Mouse (Mus musculus): ENCODE data around the gene Slc12a1. TPM values are rescaled to one million over a fixed set of nuclear protein-coding genes. Genes with fewer than 3 reads are reported as not detected.

Gene Slc12a1
- polyA plus RNA-seq, 1 experiment from 2014 or later, result not detected

DNA sequence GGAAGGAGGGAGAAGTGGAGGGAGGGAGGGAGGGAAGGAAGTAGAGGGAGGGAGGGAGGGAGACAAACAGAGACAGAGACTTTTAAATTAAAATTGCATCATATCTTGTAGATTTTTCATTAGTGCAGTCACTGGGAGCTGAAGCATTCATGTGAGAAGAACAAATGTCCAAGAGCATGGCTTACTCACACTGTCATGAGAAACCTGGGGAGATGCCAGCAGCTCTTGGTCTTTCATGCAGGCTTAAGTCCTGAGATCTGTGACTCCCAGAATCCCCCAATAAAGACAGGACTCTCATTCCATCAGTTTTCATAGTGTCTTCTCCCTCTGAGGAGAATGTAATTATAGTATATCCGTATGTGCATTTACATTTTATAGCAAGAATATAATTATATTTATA lies 66.3 kb downstream of the Slc12a1 start:
- 86% methylated on average over 1 of the region's 1 CpGs for WGBS
- H3K4me1 ChIP-seq, result no peaks in the 10 kb centered on the region
- H3K9me3 ChIP-seq (replicated peaks), result no peaks in the 10 kb centered on the region
- no peak overlapping the region for H3K27ac ChIP-seq (replicated peaks)
- no peaks in the 10 kb centered on the region for H3K36me3 ChIP-seq
- H3K4me3 ChIP-seq, result no peak overlapping the region
- H3K27me3 ChIP-seq (ENCODE audit: low read depth, poor library complexity, severe bottlenecking), result no peaks in the 10 kb centered on the region
- no peak for DNase-seq (ENCODE audit: low spot score)

DNA sequence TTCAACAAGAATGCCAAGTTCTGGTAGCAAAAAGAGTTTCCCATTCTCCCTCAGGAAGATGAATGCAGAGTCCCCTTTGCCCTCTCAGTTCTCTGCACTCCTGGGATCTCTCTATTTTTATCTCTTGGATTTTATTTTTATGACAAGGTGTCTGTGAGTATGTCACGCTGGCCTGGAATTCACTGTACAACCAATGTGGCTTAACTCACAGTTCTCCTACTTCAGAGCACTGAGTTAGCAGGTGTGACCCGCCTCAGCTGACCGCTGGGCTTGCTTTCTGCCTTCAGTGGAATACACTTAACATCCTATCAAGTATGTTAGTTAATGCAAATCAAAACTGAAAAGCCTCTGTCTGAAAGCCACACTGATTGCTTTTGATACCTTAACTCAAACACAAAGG lies 67.0 kb downstream of the Slc12a1 start:
- no peaks in the 10 kb centered on the region for H3K27me3 ChIP-seq (ENCODE audit: low read depth, poor library complexity, severe bottlenecking)
- H3K4me3 ChIP-seq, result no peak overlapping the region
- no peaks in the 10 kb centered on the region for H3K9me3 ChIP-seq (replicated peaks)
- DNase-seq (ENCODE audit: low spot score), result no peak
- H3K27ac ChIP-seq (replicated peaks), result no peak overlapping the region
- H3K4me1 ChIP-seq, result no peaks in the 10 kb centered on the region
- WGBS, result 95% methylated on average over 3 of the region's 3 CpGs
- H3K36me3 ChIP-seq, result no peaks in the 10 kb centered on the region

DNA sequence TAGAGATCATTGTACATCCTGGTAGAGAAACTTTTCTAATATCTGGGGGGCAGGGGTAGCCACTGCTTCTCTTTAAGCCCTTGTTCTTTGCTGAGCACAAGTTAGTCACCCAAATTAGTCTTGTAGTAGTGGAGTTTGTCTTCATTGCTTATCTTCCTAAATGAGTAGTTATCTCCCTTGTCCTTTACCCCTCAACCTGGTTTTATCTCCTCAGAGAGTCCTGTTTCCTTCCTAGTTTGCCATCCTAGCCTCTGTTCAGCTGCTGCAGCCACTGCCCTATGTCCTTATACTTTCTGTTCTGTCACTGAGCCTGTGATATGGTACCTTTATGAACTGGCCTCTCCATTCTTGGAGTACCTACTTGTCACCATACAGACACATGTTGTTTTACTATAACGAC lies 69.4 kb downstream of the Slc12a1 start:
- Histone ChIP-seq H3K9me3 (replicated peaks) (no peaks in the 10 kb centered on the region), H3K4me3 (no peak overlapping the region), H3K27ac (replicated peaks) (no peak overlapping the region), H3K4me1 (no peaks in the 10 kb centered on the region), H3K36me3 (no peaks in the 10 kb centered on the region), H3K27me3 (ENCODE audit: low read depth, poor library complexity, severe bottlenecking) (no peaks in the 10 kb centered on the region)
- WGBS, result 78% methylated on average over 1 of the region's 1 CpGs
- no peak for DNase-seq (ENCODE audit: low spot score)

DNA sequence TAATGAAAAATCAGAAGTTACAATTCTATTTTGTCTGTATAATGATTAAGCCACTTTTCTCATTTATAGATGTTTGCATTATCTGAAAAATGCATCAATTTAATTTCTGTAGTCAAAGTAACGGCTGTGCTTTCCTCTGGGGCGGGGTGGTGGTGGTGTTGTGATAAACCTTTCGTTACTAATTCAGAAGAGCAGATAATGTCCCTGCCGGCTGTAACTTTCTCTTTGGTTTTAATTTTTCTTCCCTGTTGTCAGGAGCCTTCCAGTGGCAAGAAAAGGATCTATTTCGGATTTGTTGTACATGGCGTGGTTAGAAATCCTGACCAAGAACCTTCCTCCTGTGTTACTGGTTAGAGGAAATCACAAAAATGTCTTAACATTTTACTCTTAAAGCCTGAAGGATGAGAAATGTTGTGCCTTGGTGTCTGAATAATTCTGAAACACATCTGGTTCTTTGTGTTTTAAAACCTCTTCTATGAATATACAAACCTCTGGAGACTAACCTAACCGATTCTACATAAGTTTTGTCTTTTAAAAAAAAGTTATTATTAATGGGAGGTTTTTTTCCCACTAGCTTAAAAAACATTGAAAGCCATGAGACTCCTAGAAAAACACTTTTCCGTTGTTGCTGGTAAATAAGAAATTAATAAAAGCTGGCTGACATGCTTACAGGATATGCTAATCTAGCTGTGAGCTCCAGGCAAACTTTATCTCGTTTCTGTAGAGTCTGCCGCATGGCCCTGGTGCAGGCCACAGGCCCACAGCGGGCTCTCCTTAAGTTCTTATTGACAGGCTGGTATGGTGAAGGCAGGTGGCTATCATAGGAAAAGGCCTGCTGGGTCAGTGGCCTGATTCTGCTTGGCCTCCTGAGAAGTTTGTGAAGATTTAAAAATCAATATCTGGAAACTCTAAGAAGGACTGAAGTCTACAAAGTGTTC lies 76.4 kb downstream of the Slc12a1 start:
- WGBS, result 89% methylated on average over 11 of the region's 11 CpGs
- no peaks in the 10 kb centered on the region for H3K4me1 ChIP-seq
- H3K27ac ChIP-seq (replicated peaks), result no peak overlapping the region
- H3K4me3 ChIP-seq, result no peak overlapping the region
- no peaks in the 10 kb centered on the region for H3K36me3 ChIP-seq
- no peaks in the 10 kb centered on the region for H3K9me3 ChIP-seq (replicated peaks)
- no peak for DNase-seq (ENCODE audit: low spot score)
- no peaks in the 10 kb centered on the region for H3K27me3 ChIP-seq (ENCODE audit: low read depth, poor library complexity, severe bottlenecking)

DNA sequence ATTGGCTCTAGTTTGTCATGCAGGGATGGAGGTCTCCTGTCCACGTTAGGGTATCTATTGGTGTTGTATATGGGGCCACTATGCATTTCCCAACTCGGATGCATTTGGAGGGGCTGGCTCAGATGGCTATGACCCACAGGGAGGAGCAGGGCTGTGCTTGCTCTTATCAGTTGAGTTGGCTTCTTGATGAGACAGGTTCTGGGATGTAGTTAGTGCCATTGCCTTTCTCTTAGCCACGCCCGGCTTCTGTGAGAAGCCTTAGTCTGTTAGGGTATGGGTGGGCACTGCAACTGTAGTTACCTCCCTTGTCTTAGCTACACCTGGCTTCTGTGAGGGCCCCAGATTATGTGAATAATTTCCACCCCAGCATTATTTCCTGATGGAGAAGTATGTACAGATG lies 79.9 kb downstream of the Slc12a1 start:
- 86% methylated on average over 4 of the region's 4 CpGs for WGBS

DNA sequence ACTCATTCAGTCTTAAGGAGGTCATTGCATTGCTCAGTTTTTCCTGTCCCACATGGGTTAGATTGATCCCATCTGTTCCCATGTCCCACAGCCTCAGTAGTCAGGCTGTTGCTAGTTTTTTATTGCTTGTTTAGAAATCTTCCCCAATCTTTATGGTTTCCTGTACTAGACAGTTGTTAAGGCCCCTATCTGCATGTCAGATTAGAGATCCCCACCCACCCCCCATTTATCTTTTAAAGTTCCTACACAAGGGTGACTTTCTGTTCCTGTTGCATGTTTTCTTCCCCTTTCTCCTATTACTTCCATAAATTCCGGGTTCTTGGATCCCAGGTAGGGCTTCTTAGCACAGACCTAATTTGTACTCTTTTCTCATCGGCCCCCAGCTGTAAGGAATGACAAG lies 81.2 kb downstream of the Slc12a1 start:
- Histone ChIP-seq H3K4me1 (no peaks in the 10 kb centered on the region), H3K27me3 (ENCODE audit: low read depth, poor library complexity, severe bottlenecking) (no peaks in the 10 kb centered on the region), H3K27ac (replicated peaks) (no peak overlapping the region), H3K36me3 (no peaks in the 10 kb centered on the region), H3K4me3 (no peak overlapping the region), H3K9me3 (replicated peaks) (no peaks in the 10 kb centered on the region)
- DNase-seq (ENCODE audit: low spot score), result no peak
- WGBS, result 74% methylated on average over 2 of the region's 2 CpGs

More for the DNA sequence above, 79.9 kb downstream of the Slc12a1 start:
- DNase-seq (ENCODE audit: low spot score), result no peak
- Histone ChIP-seq H3K4me1 (no peaks in the 10 kb centered on the region), H3K27me3 (ENCODE audit: low read depth, poor library complexity, severe bottlenecking) (no peaks in the 10 kb centered on the region), H3K36me3 (no peaks in the 10 kb centered on the region), H3K27ac (replicated peaks) (no peak overlapping the region), H3K9me3 (replicated peaks) (no peaks in the 10 kb centered on the region), H3K4me3 (no peak overlapping the region)

DNA sequence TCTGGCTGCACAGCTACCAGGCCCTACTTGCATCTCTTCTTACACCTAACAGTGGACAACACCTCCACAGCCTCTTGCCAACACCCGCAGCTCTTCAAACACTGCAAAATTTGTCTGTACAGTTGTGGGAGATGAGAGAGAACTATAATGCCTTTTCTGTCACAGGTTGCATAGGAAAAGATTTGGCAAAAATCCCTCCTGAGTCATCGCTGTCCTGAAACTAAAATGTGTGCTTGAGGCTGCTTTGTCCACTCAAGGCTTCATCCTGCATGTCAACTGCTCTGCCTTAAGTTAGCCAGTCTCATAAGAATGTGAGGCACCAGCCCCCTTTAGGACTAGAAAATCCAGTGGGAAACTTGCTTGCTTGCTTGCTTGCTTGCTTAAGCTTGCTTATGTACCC lies 81.7 kb downstream of the Slc12a1 start:
- 82% methylated on average over 2 of the region's 2 CpGs for WGBS
- Histone ChIP-seq H3K27me3 (ENCODE audit: low read depth, poor library complexity, severe bottlenecking) (no peaks in the 10 kb centered on the region), H3K27ac (replicated peaks) (no peak overlapping the region), H3K9me3 (replicated peaks) (no peaks in the 10 kb centered on the region), H3K4me1 (no peaks in the 10 kb centered on the region), H3K36me3 (no peaks in the 10 kb centered on the region), H3K4me3 (no peak overlapping the region)
- no peak for DNase-seq (ENCODE audit: low spot score)

DNA sequence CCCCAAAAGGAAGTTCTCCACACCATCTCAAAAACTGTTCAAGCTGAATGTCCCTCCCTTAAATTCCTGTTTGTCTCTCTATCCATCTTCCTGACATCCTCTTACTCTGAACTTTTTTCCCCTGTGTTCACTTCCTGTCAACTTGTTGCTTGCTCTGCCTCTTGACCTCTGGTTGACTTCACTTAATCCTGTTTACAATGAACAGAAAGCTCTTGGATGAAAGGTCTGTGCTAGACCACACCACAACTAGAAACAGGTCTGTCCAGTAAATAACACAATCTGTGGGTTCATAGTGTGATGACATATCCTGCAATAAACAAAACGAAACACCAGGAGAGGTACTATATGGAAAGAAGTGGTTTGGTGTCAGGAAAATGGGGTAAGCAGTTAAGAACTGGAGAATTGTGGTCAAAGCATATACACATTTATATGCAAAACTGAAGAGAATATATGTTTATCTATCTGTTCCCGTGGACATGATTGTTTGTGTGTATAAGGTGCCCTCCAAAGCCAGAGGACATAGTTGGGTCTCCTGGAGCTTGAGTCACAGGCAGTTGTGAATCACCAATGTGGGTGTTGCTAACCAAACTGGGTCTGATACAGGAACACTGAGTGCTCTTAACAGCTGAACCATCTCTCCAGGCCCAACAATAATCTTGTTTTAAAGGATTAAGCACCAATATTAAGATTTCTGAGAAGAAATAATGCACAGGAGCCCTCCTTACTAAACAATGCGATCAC lies 93.4 kb downstream of the Slc12a1 start:
- Histone ChIP-seq H3K27ac (replicated peaks) (peak overlapping the region; percentile 94; the same call in 1 of the 2 replicates), H3K9me3 (replicated peaks) (no peaks in the 10 kb centered on the region), H3K4me3 (no peak overlapping the region), H3K36me3 (peaks cover 16% of the 10 kb centered on the region), H3K27me3 (ENCODE audit: low read depth, poor library complexity, severe bottlenecking) (no peaks in the 10 kb centered on the region), H3K4me1 (peaks cover 26% of the 10 kb centered on the region)
- DNase-seq (ENCODE audit: low spot score), result no peak
- 91% methylated on average over 3 of the region's 3 CpGs for WGBS

DNA sequence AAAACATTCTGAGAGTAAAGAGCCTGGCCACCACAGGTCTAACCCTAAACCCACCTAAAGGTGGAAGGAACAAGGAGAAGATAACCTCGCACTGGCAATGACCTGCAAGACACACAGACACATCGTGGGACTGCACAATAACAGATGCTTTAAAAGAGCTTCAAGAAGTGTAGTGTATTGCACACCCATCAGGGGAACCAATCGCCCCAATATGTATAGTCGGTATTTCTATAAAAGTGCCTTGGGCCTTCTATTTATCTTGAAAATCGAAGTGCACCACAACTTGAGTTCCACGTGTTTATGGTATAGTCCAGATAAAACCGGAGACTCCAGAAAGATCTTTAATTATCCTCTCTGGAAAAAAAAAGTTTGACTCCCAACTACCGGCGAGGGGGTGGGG lies 94.4 kb downstream of the Slc12a1 start:
- no peak for DNase-seq (ENCODE audit: low spot score)
- Histone ChIP-seq H3K27ac (replicated peaks) (peak overlapping the region; percentile 94), H3K36me3 (peaks cover 25% of the 10 kb centered on the region), H3K9me3 (replicated peaks) (no peaks in the 10 kb centered on the region), H3K4me3 (peak overlapping the region; percentile 73), H3K27me3 (ENCODE audit: low read depth, poor library complexity, severe bottlenecking) (no peaks in the 10 kb centered on the region), H3K4me1 (peaks cover 26% of the 10 kb centered on the region)
- 24% methylated on average over 9 of the region's 9 CpGs for WGBS

DNA sequence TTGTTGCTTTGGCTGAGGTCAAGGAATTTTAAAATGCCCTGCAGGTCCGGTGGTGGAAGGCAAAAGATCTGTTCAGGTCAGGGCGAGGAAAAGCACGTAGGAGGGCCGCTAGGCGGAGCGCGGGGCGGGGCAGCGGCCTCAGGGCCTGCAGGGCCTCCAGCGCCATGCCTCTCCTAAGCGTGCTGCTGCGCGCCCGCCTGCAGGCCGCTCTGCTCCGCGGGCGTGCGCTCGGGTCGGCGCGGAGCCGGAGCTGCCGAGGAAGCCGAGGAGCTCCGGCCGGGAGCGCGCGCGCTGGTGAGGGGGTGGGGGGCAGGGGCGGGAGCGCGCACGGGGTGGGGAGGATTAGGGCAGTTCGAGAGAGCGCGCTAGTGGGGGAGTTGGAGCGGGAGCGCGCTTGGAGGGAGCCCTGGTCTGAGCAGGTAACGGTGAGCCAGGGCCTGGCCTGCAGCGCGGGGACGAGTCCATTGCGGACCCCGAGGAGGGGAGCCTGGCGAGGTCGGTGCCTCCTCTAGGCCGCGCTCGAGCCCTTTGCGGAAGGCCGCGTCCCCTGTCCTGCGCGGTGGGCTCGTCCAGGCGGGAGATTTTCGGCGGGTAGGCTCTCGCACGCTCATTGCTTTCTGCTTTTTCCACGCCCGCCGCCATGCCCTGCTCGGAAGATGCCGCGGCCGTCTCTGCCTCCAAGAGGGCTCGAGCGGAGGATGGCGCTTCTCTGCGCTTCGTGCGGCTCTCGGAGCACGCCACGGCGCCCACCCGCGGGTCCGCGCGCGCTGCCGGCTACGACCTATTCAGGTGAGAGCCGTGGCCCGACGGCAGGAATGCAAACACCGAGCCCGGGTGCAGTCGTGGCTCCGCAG lies 95.0 kb downstream of the Slc12a1 start, which contains the start of gene Dut:
Dut (plus strand) TSS at position 83 of the 854 bp plus-strand sequence.
- H3K27me3 ChIP-seq (ENCODE audit: low read depth, poor library complexity, severe bottlenecking), result no peaks in the 10 kb centered on the region

DNA sequence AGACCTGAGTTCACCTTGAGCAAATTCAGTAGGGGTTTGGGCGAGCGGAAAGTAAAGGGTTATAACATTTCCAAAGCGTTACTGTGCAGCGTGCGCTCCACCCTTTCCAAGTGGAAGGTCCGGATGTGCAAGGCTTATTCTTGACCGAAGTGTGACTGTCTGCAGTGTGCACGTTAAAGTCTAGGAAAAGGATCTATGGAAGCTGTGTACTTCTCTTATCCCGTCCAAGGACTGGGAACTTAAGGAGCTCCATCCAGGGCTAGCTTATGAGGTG lies 95.6 kb downstream of the Slc12a1 start:
- WGBS, result 0% methylated on average over 9 of the region's 9 CpGs
- Histone ChIP-seq H3K27me3 (ENCODE audit: low read depth, poor library complexity, severe bottlenecking) (no peaks in the 10 kb centered on the region), H3K4me1 (peaks cover 26% of the 10 kb centered on the region), H3K9me3 (replicated peaks) (no peaks in the 10 kb centered on the region), H3K4me3 (peak overlapping the region; percentile 73), H3K27ac (replicated peaks) (peak overlapping the region; percentile 94), H3K36me3 (peaks cover 38% of the 10 kb centered on the region)
- no peak for DNase-seq (ENCODE audit: low spot score)

More for the DNA sequence above, 95.0 kb downstream of the Slc12a1 start, which contains the start of gene Dut:
- H3K27ac ChIP-seq (replicated peaks), result peak within 1 kb of the TSS; percentile 94
- peak; percentile 98 for DNase-seq (ENCODE audit: low spot score)
- under 1% methylated on average over 95 of the region's 96 CpGs for WGBS
- H3K4me1 ChIP-seq, result peaks cover 26% of the 10 kb centered on the region
- no peaks in the 10 kb centered on the region for H3K9me3 ChIP-seq (replicated peaks)
- H3K36me3 ChIP-seq, result peaks cover 32% of the 10 kb centered on the region
- peak within 1 kb of the TSS; percentile 73 for H3K4me3 ChIP-seq

DNA sequence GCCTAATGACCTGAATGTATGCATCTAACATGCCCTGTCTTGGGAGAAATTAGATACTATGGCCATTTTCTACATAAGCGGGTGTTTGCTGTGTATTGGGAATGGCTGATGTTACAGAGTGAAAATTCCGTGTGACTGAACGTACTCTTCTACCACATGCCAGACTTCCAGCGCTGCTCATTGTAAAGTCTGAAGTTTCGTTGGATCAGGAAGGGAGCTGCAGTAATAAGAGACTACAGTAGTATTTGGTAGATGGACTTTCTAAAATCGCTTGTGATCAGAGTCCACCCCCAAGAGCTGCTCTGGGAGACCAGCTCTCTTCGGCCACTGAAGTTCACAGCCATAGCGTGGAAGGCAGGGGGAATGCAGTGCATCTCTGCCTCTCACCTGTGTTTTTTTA lies 96.0 kb downstream of the Slc12a1 start:
- Histone ChIP-seq H3K27me3 (ENCODE audit: low read depth, poor library complexity, severe bottlenecking) (no peaks in the 10 kb centered on the region), H3K27ac (replicated peaks) (peak overlapping the region; percentile 94), H3K36me3 (peaks cover 41% of the 10 kb centered on the region), H3K4me1 (peaks cover 26% of the 10 kb centered on the region), H3K9me3 (replicated peaks) (no peaks in the 10 kb centered on the region), H3K4me3 (peak overlapping the region; percentile 73)
- WGBS, result 2% methylated on average over 8 of the region's 8 CpGs
- DNase-seq (ENCODE audit: low spot score), result no peak

All from midbrain, embryonic 10.5 days (tissue).